Mouse (Mus musculus) spleen, embryonic (tissue): ENCODE measurements at regions not wholly inside any gene's neighbourhood (a gene's known extent, or its start where the extent isn't known, plus 50 kb on each side); places are given as distances from the start of the nearest gene placed in this dataset.

Source experiments
- CTCF ChIA-PET: fragments of 350-600 bp; sonication (Branson Sonifier 250); formaldehyde crosslinking; loops from one replicate; lab custom pipeline; 2022; lab: Charles Lee

DNA sequence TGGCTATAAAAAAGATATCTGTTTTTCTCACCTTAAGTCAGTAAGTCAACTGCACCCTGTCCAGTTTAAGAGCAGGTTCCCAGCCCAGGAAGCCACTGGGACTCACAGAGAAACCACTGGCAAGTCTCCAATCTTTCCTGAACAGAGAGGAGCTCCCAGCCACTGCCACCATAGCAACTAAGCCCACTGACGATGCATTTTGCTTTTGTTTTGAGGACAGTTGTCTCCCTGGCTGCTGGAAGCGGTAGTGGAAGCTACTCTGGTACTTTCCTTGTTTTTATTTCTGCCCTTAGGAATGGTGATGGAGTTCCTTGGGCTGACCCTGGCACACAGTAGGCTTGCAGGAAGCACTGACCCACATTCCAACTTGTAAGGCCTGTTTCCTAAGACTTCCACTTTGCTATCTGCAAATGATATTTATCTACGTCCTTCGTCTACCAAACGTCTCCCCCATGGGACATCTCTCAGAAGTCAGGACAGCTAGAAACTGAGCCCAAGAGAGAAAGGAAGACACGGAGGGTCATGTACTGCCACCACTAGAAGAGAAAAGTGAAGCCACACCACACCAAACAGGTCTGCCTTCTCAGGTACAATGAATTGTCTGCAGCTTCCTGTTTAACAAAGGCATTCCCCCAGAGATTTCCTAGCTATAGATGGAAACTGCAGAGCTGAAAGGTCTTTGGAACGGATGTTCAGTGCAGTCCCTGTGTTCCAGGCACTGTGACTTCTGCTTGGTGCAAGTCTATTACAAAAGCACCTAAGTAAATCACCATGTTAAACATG, 125.7 kb upstream of the Fmo9 start:
- CTCF ChIA-PET, result no interaction called here

DNA sequence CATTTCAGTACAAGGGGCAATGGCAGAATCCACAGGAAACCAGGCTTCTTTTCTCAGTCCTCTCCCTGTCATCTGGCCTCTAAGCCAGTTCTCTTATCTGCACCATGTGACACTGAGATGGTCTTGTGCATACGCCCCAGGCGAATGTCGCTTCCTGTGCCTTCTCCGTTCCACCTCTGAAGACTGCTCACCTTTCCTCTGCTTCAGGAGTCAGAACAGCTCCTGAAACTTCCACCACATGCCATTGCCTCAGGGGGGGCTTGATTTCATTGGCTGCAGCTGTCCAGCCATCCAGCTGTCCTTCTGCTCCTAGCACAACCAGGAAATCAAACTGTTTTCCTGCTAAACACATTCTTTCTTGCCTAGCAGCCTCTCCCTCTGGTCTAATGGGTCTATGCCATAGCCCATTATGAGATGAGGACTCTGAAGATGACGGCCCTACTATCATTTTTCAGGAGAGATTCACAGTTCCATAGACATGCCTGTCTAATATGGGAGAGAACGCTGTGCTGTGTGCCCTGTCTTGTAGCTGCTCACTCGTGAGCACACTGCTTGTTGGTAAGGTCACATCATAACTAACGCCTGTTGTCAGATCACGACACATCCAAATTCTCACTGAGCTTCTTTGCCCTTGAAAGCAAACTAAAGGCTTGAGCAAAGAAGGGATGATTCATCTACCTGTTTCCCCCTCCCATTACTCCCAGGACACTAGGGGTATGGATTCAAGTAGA, 129.9 kb upstream of the Fmo9 start:
- CTCF ChIA-PET, result interaction anchor here (0.6 kb wide), 1 partner anchor 1763 kb away, joined by 7 read pairs; no protein-coding TSS in a partner anchor

DNA sequence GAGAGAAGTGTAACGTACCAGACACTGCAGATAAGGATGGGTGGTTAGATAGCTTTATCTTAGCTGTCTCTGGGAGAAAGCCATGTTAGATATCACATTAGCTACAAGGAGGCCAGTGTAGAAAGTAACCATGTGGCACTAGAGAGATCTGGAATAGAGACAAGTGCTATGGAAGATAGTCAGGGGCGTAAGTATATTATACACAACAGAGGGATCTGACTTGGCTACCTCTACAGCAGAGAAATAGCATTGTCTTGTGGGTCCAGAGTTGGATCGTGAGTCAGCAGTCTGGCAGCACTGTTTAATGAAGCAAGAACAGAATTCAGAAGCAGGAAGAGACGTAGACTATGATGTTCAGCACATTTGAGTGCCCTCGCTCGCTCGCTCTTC, 130.4 kb upstream of the Fmo9 start:
- CTCF ChIA-PET, result no interaction called here

DNA sequence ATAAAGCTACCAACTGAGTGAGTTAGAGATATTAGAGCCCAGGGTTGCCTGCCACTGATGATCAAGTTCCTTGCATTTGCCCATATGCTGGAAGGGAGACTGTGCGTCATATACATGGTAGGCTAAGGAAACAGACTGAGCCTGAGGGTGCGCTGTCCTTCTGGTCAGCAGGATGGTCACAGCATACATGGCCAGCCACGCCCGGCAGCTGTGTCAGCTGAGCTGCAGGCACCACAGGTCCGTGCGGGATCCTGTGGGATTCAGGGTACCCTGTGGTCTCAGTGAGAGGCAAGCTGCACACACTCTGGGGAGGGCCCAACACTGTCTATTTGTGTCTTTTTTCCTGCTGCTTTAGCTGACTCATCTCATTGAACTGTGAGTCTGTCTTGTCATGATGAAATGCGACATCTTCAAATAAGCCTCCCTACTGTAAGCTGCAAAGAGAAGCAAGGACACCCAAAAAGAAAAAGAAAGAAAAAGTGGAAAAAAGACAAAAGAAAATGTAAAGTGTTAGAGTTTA, 131.3 kb upstream of the Fmo9 start:
- CTCF ChIA-PET, result no interaction called here

DNA sequence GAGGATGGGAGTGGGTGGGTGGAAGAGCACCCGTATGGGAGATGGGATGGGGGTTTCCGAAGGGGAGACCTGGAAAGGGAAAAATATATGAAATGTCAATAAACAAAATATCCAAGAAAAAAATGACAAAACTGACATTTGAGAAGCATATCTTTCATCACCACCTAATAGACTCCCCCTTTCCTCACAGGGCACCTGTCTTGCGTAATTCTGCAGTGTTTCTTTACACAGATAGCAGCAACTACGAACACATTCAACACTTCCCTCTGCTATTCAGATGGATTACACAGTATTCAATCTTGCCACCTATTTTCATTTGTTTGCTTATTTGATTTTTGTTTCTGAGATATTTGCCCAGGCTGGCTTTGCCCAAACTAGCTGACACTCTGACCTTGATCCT, 136.3 kb upstream of the Fmo9 start:
- CTCF ChIA-PET, result no interaction called here

DNA sequence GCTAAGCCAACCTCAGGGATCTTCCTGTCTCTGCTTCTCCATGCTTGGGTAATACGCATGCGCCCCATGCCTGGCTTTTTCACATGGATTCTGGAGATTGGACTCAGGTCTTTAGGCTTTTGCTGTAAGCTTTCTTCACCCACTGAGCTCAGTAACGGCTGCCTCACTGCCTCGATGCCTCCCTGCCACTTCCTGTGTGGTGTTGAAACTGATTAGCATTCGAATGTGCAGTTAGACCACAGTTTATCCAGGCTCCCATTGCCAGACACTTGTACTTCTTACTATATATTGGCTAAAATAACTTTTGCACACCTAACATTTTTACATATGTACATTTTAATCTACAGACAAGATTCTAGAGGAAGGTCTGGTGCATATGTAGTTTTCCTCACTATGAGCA, 137.0 kb upstream of the Fmo9 start:
- CTCF ChIA-PET, result no interaction called here

DNA sequence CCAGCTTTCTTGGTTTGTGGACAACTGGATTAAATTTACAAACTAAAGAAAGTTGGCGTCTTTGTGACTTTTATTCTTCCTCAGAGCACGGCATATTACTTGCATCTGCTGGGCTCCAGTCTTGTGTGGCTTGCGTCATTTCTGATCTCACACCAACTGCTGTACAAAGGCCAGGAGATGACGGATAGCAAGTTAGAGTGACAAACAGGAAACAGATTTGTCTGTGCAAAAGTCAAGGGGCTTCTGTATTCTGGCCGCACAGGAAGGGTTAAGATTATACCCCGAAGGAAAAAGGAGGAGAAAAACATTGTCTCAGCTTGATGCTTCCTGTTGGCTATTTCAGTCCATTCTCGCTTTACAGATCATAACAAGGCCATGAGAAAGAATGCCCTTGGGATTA, 137.8 kb upstream of the Fmo9 start:
- CTCF ChIA-PET, result no interaction called here

DNA sequence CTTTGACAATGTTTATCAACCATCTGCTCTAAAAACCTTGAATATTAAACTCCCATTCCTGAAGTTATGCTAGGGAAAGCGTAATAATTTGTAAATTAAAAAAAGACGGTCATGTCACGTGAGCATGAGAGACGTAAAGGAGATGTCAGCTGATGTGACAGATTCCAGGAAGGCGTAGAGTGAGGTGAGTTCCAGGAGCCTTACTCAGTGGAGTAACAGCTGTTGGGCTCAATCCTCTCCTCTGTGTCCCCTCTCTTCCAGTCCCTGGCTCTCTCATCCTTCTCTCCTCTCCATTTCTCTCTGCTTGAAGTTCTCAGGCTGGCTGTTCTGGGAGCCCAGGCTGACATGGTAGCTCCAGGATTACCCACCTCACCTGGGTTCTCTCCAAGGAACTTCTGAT, 138.4 kb upstream of the Fmo9 start:
- CTCF ChIA-PET, result no interaction called here

DNA sequence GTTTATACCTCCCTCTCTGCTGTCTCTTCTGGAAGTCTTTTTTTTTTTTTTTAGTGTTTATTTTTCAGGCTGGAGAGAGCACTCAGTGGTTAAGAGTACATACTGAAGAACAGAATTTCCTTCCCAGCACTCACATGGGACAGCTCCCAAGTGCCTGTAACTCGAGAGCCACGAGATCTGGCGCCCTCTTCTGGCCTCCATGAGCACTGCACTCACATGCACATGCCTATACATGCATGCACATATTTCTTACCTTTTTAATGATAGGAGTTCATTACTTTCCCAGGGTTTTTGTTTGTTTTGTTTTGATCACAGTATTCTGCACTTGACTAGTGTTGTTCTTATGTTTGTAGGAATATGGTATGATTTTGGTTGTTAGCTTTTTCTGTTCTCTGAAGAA, 139.5 kb upstream of the Fmo9 start:
- CTCF ChIA-PET, result no interaction called here

DNA sequence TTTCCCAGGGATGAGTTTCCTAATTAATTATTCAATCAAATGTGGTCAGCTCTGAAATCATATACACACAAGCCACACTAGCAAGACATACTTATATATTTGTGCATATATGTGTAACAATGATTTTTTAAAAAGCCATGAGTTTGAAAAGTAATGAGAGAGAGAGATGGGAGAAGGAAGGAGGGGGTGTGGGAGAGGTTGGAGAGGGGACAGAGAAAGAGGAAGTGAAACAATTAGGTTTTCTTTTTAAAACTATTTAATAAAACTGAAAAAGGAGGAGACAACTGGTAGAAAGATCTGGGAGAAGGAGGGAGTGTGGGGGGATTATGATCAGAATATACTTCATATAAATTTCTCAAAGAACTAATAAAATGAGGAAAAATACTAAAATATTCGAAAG, 155.7 kb upstream of the Fmo9 start:
- CTCF ChIA-PET, result no interaction called here

DNA sequence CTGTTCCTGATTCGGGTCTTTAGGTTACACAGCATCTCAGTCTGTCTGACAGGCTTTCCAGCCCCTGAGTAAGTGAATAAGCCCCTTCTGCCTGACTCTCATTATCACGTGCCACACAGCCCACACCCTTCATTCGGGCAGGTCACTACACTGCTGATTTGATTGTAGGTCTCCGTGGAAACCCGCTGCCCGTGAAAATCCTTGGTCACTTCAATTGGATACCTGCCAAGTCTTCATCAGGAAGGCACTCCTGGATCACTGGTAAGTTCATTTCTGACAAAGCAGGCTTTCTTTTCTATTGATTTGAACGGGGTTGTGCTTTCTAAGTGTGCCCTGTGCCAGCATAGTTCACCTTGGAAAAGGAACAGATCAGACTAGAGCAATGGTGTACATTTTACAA, 158.2 kb upstream of the Fmo9 start:
- CTCF ChIA-PET, result no interaction called here

DNA sequence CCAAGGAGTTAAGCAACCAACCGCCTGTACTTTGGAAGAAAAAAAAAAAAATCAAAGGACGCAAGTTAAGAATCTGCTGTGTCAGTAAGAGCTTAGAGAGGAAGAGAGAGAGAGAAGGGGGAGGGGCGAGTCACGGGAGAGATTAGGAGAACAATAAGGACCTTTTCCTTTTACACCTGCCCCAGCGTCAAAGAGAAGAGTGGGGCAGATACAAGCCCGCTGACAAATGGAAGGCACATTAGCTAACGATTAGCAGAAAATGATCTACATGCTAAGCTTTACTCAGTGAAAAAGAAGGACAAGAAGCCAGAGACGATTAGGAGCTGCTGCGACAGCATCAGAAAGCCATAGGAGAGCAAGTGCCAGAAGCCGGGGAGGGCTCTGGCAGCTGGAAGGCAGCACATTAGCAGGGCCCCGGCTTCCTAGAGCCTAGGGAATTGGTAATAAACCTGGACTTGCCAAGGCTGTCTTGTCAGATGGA, 157.8 kb upstream of the Fam78b start:
- CTCF ChIA-PET, result no interaction called here

DNA sequence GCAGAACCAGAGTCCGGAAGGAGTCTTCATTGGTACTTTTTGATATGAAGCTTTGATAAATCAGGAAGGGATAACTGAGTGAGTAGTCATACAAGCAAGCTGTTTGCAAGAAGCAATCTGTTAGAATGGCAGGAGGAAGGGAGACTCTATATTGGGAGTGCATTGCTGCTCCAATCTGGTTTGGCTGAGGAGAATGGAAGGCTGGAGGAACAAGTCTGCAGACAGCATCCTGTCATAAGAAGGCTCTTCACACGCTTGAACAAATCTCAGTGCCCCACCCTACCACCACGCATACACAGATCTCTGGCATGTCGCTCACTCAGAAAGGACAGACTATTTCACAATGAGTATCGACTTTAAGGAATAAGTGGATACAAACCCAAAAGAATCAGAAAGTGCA, 154.7 kb upstream of the Fam78b start:
- CTCF ChIA-PET, result no interaction called here

DNA sequence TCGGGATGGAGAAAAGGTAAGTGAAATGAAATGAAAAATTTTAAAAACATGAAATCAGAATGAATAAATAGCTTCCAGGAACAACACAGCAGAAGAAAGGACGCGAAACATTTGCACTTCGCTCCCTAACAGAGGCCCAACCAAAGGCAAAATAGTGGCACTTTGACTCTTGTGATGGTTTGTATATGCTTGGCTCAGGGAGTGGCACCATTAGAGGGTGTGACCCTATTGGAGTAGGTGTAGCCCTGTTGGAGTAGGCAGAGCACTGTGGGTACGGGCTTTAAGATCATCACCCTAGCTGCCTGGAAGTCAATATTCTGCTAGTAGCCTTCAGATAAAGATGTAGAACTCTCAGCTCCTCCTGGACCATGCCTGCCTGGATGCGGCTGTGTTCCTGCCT, 154.0 kb upstream of the Fam78b start:
- CTCF ChIA-PET, result no interaction called here

DNA sequence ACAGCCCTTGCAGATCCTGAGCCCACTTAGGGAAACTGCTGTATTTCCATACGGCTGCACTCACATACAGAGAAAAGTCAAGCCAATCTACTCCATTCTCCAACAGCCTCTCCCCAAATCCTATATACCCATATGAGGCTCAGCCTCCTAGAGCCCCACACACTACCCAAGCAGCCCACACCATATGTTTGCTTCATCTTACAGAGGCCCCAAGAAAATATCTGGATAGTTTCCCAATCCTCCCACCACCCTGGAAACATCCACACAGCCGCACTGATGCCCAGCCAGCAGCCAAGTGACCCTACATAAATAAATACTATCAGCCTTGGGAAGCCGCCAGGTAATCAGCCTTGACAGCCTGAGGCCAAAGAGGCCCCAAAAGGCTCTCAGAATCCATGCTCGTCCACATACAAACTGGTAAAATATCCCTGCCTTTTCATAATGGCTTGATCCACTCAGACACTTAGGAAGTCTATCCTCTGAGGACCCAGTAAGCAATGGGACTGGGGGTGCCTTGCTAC, 153.1 kb upstream of the Fam78b start:
- CTCF ChIA-PET, result no interaction called here

DNA sequence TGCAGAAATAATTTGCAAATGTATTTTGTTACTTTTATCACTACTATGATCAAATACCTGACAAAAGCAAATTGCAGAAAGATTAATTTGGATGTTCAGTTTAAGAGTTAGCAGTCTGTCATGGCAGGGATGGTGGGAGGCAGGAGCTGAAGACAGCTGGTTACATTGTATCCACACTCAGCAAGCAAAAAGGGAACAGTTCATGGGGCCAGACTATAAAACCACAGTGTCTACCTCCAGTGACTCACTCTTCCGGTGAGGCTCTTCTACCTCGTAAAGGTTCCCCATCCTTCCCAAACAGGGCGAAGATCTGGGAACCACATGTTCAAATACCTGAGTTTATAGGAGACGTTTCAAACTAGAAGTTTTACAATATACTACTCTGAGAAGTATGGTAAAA, 145.2 kb upstream of the Fam78b start:
- CTCF ChIA-PET, result no interaction called here

DNA sequence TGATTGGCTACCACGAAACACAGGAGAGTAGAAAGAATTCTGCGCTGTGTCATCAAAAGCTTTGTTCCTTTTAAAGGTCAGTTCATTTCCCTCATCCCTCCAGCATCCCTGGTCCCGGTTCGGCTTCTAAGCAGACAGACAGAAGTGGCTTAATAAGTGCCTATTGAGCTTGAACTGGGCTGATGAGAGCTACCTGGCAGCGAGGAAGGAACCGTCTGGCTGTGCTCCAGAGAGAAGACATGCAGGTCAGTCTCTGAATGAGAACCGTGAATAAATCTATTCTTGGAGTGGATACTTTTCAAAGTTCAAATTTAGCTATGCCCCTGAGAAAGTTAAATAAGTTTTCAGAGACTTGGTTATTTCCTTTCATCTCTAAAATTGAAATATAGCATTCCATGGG, 135.0 kb upstream of the Fam78b start:
- CTCF ChIA-PET, result no interaction called here

DNA sequence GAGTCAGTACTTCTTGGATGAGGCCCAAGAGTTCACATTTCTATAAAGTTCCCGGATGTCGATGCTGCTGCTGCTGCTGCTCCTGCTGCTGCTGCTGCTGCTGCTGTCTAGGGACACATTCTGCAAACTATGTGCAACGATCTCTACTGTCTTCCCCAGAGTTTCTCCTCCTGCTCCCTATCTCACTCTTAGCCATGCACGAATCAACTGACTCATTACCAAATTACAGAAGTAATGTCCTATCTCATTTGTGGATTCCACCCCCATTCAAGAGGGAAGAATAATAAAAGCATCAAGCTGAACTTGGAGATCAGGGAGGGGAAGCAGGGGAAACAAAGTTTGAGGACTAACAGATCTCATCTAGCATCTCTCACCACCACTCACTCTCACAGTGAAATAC, 130.0 kb upstream of the Fam78b start:
- CTCF ChIA-PET, result no interaction called here

DNA sequence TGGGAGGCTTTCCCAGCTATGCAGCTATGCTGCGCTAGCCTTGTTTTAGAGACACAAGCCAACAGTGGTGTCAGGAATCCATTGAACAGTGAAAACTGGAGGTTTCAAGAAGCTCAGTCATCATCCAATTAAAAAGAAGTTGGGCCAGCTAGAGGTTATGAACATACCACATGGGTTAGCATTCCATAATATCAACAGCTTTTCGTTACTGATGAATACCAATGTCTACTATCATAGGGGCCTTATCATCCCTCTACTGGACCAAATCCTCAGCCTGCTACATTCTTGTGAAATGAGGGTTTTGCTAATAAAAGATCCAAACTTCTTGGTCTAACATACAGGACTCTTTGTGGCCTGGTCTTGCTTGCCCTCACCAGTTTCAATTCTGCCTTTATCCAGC, 124.8 kb upstream of the Fam78b start:
- CTCF ChIA-PET, result interaction anchor here (0.6 kb wide), 1 partner anchor 469 kb away, joined by 3 read pairs; no protein-coding TSS in a partner anchor

DNA sequence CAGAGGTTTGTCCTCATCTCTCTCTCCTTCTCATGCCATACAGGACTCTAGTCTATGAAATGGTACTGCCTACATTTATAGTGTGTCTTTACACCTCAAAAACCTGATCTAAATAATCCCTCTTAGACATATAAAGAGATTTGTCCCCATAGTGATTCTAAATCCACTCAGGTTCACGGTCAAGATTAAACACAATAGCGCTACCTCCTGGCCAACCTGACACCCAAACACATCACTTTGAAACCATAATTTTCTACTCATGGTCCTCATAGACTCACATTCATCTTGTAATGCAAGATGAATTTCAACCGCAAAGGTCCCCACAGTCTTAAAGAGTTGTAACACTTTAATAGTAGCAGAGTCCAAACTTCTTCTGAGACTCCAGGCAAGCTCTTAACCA, 118.0 kb upstream of the Fam78b start:
- CTCF ChIA-PET, result no interaction called here

DNA sequence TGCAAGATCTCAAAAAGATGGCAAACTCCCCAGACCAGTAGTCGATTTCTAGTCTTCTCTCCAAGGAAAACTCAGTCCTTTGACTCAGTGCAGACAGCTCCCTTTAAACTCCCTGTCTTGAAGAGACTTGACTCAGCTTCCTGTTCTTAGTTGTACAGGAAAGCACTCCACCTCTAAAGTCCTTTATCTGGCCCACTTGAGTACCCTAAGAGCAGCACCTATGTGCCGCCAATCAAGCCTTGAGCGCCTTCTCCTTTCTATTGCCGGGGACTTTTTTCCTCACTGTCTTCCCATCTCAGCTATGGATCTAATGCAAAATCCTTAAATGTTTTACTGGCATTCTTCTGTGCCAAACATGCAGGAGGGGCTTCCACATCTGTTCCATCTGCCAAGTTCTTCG, 105.3 kb upstream of the Fam78b start:
- CTCF ChIA-PET, result no interaction called here

DNA sequence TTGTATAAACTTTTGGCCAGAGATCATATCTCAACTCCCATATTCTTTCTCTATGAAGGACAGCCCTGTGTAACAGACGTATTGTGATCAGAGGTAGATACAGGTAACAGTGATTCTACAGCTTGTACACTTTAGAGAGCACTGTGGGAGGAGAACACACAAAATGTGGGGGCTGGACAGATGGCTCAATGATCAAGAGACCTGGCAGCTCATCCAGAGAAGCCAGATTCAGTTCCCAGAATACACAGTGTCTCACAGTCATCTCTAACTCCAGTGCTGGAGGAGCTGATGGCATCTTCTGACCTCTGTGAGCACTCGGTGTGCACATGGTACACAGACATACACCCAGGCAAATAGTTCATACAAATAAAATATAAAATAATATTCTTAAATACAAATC, 102.5 kb upstream of the Fam78b start:
- CTCF ChIA-PET, result no interaction called here

DNA sequence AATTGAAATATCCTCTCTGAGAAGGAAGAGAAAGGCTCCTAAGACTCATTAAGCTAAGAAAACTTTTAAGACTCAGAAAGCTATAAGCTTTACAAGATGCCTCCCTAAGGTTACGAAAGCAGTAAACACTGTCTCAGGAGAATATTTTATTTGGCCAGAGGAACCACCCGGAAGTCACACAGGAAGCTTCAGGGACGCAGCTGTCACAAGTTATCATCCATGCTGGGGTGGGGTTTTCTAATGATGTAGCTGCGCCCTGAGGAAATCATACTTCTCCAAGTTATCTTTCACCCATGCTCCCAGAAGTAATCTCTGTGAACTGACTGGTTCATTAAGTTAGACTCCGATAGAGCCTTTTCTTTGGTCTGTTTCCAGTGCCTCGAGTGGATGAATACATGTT, 102.0 kb upstream of the Fam78b start:
- CTCF ChIA-PET, result no interaction called here
